Mouse (Mus musculus) kidney, postnatal 0 days (tissue): ENCODE results near the gene Taf4. TPM values are rescaled to one million over a fixed set of nuclear protein-coding genes. Genes with fewer than 3 reads are reported as not detected.

Experiments
- ATAC-seq: fragments of 200-750 bp; cut with Nextera tagmentation; replicated peaks from 2 replicates; pipeline ENCODE4 v1.8.0; 2017; ENCODE audit warnings: low read depth, moderate number of reproducible peaks, moderate TSS enrichment, moderate library complexity; ENCODE audit not compliant: low FRiP score
- DNase-seq: peaks from one replicate; pipeline ENCODE4 v3.0.0-alpha.2; 2016; ENCODE audit warnings: low spot score
- H3K27ac ChIP-seq: fragments of 300-500 bp; sonication (generic); 2 replicates; pipeline ENCODE4 v1.5.1; 2014; ENCODE audit warnings: mild to moderate bottlenecking
- H3K27me3 ChIP-seq: fragments of 300-500 bp; sonication (generic); 2 replicates; pipeline ENCODE4 v1.6.1; 2014; ENCODE audit warnings: low read length, mixed read lengths; ENCODE audit not compliant: insufficient read depth
- H3K36me3 ChIP-seq: fragments of 300-500 bp; sonication (generic); 2 replicates; pipeline ENCODE4 v1.6.1; 2014; ENCODE audit warnings: low read length, mixed read lengths; ENCODE audit not compliant: insufficient read depth
- H3K4me1 ChIP-seq: fragments of 300-500 bp; sonication (generic); replicated peaks from 2 replicates; pipeline ENCODE4 v1.6.1; 2014; ENCODE audit warnings: antibody characterized with exemption, low read length, mixed read lengths; ENCODE audit not compliant: insufficient read depth
- H3K4me2 ChIP-seq: fragments of 300-500 bp; sonication (generic); 2 replicates; pipeline ENCODE4 v1.6.1; 2014; ENCODE audit warnings: mild to moderate bottlenecking, low read length, moderate library complexity, mixed read lengths
- H3K4me3 ChIP-seq: fragments of 300-500 bp; sonication (generic); replicated peaks from 2 replicates; pipeline ENCODE4 v1.5.1; 2014; ENCODE audit warnings: low read depth, low read length
- H3K9ac ChIP-seq: fragments of 300-500 bp; sonication (generic); 2 replicates; pipeline ENCODE4 v1.6.1; 2014; ENCODE audit warnings: low read depth, low read length
- H3K9me3 ChIP-seq: fragments of 300-500 bp; sonication (generic); replicated peaks from 2 replicates; pipeline ENCODE4 v1.6.1; 2016; ENCODE audit warnings: low read length, inconsistent platforms, mixed read lengths
- CTCF ChIP-seq: IDR thresholded peaks from 2 replicates; pipeline ENCODE4 v1.5.1; 2016; ENCODE audit warnings: antibody characterized with exemption, low read depth, mild to moderate bottlenecking, moderate library complexity
- WGBS: fragments of 180-500 bp; shearing (Covaris S2); extraction: QIAGEN DNeasy Blood & Tissue Kit; methylation state at CpG from one replicate; pipeline ENCODE4 v1.1.7; 2014; 5-methylcytosine and 5-hydroxymethylcytosine counted together
- polyA plus RNA-seq: library from polyadenylated mRNA; unstranded; fragments of >200 nt; fragmentation: Nextera tagmentation; extraction: Ambion mirVana; gene quantifications from 2 replicates; pipeline ENCODE4 v1.2.1, GENCODE M21; 2015

Taf4 gene
- polyA plus RNA-seq, 1 experiment from 2014 or later: 3.3 TPM

- no peak overlapping the region for H3K4me2 ChIP-seq
- no peaks in the 10 kb centered on the region for H3K36me3 ChIP-seq
- H3K4me3 ChIP-seq: no peak overlapping the region
- no peaks in the 10 kb centered on the region for H3K27me3 ChIP-seq
- no peak overlapping the region for H3K27ac ChIP-seq
- H3K9me3 ChIP-seq: no peaks in the 10 kb centered on the region
- no peak overlapping the region for H3K9ac ChIP-seq
- no peak for ATAC-seq
- 72% methylated on average over 3 of the region's 3 CpGs for WGBS
- no peaks in the 10 kb centered on the region for H3K4me1 ChIP-seq
- DNase-seq: no peak
- TF ChIP-seq CTCF: no peak
Measured at GRCm38 (mm10) chr2:179867669-179868068, 108.8 kb downstream of the Taf4 start.

GRCm38 (mm10) chr2:179865097-179865496 is 111.3 kb downstream of the Taf4 start:
- H3K4me3 ChIP-seq: no peak overlapping the region
- no peak for ATAC-seq
- 73% methylated on average over 5 of the region's 5 CpGs for WGBS
- peak; percentile 31 for DNase-seq
- H3K4me2 ChIP-seq: no peak overlapping the region
- H3K4me1 ChIP-seq: no peaks in the 10 kb centered on the region
- no peaks in the 10 kb centered on the region for H3K36me3 ChIP-seq
- H3K9ac ChIP-seq: no peak overlapping the region
- peak; percentile 58 for TF ChIP-seq CTCF
- no peak overlapping the region for H3K27ac ChIP-seq
- H3K27me3 ChIP-seq: no peaks in the 10 kb centered on the region
- H3K9me3 ChIP-seq: no peaks in the 10 kb centered on the region

- Histone ChIP-seq H3K27ac (no peak overlapping the region), H3K9me3 (no peaks in the 10 kb centered on the region), H3K27me3 (no peaks in the 10 kb centered on the region), H3K4me2 (no peak overlapping the region), H3K4me1 (no peaks in the 10 kb centered on the region), H3K36me3 (no peaks in the 10 kb centered on the region), H3K9ac (no peak overlapping the region), H3K4me3 (no peak overlapping the region)
- TF ChIP-seq CTCF: peak; percentile 67
- ATAC-seq (no peak), DNase-seq (no peak)
- 70% methylated on average over 3 of the region's 3 CpGs for WGBS
Measured at GRCm38 (mm10) chr2:179863266-179863665, 113.2 kb downstream of the Taf4 start.

DNA sequence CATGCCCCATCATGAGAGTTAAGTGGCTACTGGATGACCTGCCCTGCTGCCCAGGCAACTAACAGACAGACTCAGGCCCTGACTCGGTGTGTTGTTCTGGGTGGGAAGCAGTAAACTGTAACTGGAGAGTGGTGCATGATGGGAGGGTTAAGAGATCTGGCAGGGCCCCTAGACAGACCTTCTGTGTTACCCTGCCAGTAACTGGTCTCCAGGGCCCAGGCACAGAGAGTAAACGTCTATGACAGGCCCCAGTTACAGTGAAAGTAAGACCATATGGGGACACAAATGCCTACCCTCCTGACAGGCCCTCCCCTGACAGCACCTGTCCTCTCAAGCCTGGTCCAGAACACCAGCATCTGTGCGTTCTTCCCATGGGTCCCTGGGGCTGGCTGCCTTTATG is 113.8 kb downstream of the Taf4 start:
- Histone ChIP-seq H3K27me3 (no peaks in the 10 kb centered on the region), H3K9me3 (no peaks in the 10 kb centered on the region), H3K36me3 (no peaks in the 10 kb centered on the region), H3K4me2 (no peak overlapping the region), H3K4me3 (no peak overlapping the region), H3K27ac (no peak overlapping the region), H3K9ac (no peak overlapping the region), H3K4me1 (no peaks in the 10 kb centered on the region)
- no peak for TF ChIP-seq CTCF
- 76% methylated on average over 3 of the region's 3 CpGs for WGBS
- ATAC-seq: no peak
- no peak for DNase-seq

Other genes with a start within 250 kb of the Taf4 start
- 9.3 and 10.4 TPM in 2 replicates for gene Lsm14b, start 48.3 kb upstream of the Taf4 start, polyA plus RNA-seq
- gene Psma7, start 65.8 kb upstream of the Taf4 start, polyA plus RNA-seq: 641 and 676 TPM in 2 replicates
- gene Ss18l1, start 65.9 kb upstream of the Taf4 start, polyA plus RNA-seq: 3.9 and 4.2 TPM in 2 replicates
- 18.6 and 19.3 TPM in 2 replicates for gene Mtg2, start 93.9 kb upstream of the Taf4 start, polyA plus RNA-seq
- not detected in 2 replicates for gene Hrh3, start 127.8 kb upstream of the Taf4 start, polyA plus RNA-seq
- gene Osbpl2, start 142.7 kb upstream of the Taf4 start, polyA plus RNA-seq: 33.4 and 34.7 TPM in 2 replicates
- 170 and 185 TPM in 2 replicates for gene Adrm1, start 194.8 kb upstream of the Taf4 start, polyA plus RNA-seq
- 48.6 and 62.4 TPM in 2 replicates for gene Lama5, start 249.2 kb upstream of the Taf4 start, polyA plus RNA-seq